Mouse (Mus musculus): ENCODE data around the gene Rasal2. TPM values are rescaled to one million over a fixed set of nuclear protein-coding genes. Genes with fewer than 3 reads are reported as not detected.

Rasal2 gene
- total and polyA plus RNA-seq, 3 experiments, result 1.5 to 3.2 TPM; not detected in 1

DNA sequence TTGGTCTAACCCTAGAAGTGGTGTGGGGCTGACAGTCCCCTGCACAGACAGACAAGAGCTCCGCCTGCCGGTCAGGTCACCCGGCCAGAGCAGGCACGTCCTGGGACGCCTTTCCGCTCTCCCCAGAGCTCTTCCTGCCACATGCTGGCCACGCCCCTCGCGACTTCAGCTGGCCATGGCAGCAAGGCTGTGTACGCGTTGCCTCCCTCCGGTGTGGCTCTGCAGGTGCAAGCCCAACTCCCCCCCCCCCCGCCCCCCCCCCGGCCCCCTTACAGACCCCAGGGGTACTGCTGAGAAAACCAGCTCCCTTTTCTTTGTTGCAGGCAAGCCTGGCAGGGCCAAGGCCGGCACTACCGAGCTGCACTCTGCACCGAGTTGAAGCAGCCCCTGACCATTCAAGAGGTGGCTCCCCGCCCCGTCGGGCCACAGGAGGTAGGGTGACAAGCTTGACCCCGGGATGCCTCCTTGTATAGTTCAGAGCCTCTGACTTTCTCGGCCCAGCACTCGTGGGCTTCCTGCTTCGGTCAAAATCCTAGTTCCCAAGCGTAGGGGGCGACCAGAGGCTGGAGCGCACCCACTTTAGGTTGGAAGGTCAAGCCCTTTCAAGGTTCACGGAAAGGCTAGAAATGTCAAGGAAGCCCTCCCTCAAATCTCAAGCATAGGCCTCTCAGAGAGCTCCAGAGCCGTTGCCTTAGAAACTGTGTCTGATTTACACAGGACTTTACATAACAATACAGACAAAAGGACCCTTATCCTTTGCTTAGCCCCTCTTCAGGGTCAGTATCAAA is 46.2 kb upstream of the Rasal2 start, which contains the start of gene Cryzl2:
Gene Cryzl2, plus strand, starts transcription at position 157 of the 788 bp plus-strand sequence.
- H3K9me3 ChIP-seq (replicated peaks; ENCODE audit: insufficient read depth, low read length), result no peaks in the 10 kb centered on the region
- no peaks in the 10 kb centered on the region for H3K27me3 ChIP-seq (ENCODE audit: control insufficient read depth in 1 of 2, insufficient read depth in 2 of 2, low read length in 2 of 2)
- no peak within 1 kb of the TSS for H3K27ac ChIP-seq (ENCODE audit: control insufficient read depth, low read depth, low read length)
- peaks cover 0 to 7% of the 10 kb centered on the region in 2 experiments; a peak in 2 of 4 replicates for H3K4me1 ChIP-seq (ENCODE audit: control insufficient read depth in 1 of 2, insufficient read depth in 2 of 2, low read length in 2 of 2)
- H3K4me3 ChIP-seq (ENCODE audit: control insufficient read depth in 1 of 2, insufficient read depth in 1 of 2, low read depth in 2 of 2, low read length in 2 of 2), result no peak within 1 kb of the TSS
- DNase-seq (ENCODE audit: low read depth, low spot score), result no peak
- H3K9ac ChIP-seq (ENCODE audit: control insufficient read depth, low read depth, low read length, poor library complexity, severe bottlenecking), result no peak within 1 kb of the TSS
- H3K36me3 ChIP-seq (ENCODE audit: control insufficient read depth in 1 of 2, insufficient read depth in 2 of 2, low read length in 2 of 2), result peaks cover 0 to 5% of the 10 kb centered on the region in 2 experiments; a peak in 2 of 4 replicates
- no peaks in the 10 kb centered on the region for H3K79me2 ChIP-seq (ENCODE audit: control insufficient read depth, insufficient read depth, low read length, poor library complexity)
- TF ChIP-seq BHLHE40 (IDR thresholded peaks at IDR 0.05; ENCODE audit: borderline replicate concordance, low read depth, low read length), result no peak
- TF ChIP-seq MAFK (IDR thresholded peaks at IDR 0.05; ENCODE audit: borderline replicate concordance, low read depth, low read length), result no peak
- TF ChIP-seq MEF2A (IDR thresholded peaks at IDR 0.05; ENCODE audit: extremely low read depth, insufficient replicate concordance, low read depth, low read length, poor library complexity, severe bottlenecking), result no peak
- no peak for TF ChIP-seq SMC3 (IDR thresholded peaks at IDR 0.05; ENCODE audit: low read depth, low read length)
- TF ChIP-seq TCF12 (IDR thresholded peaks at IDR 0.05; ENCODE audit: low read depth, low read length), result no peak
- no peak for TF ChIP-seq MYB (IDR thresholded peaks at IDR 0.05; ENCODE audit: low read depth, low read length)
- TF ChIP-seq MAX (IDR thresholded peaks at IDR 0.05; ENCODE audit: low read length), result no peak
- TF ChIP-seq GABPA (IDR thresholded peaks at IDR 0.05; ENCODE audit: low read depth, low read length), result no peak
- no peak for TF ChIP-seq ELF1 (IDR thresholded peaks at IDR 0.05; ENCODE audit: low read depth, low read length)
- TF ChIP-seq POLR2AphosphoS2 (IDR thresholded peaks at IDR 0.05; ENCODE audit: low read length), result no peak
- no peak for TF ChIP-seq SIN3A (IDR thresholded peaks at IDR 0.05; ENCODE audit: low read length)
- no peak for TF ChIP-seq KAT2A (conservative IDR thresholded peaks at IDR 0.05; ENCODE audit: low read depth, low read length)
- no peak for TF ChIP-seq CHD2 (IDR thresholded peaks at IDR 0.05; ENCODE audit: low read length)
- no peak for TF ChIP-seq TBP (IDR thresholded peaks at IDR 0.05; ENCODE audit: low read depth, low read length)
- no peak for TF ChIP-seq ZKSCAN1 (IDR thresholded peaks at IDR 0.05; ENCODE audit: low read depth, low read length)
- no peak for TF ChIP-seq HCFC1 (IDR thresholded peaks at IDR 0.05; ENCODE audit: low read depth, low read length)
- no peak for TF ChIP-seq ETS1 (IDR thresholded peaks at IDR 0.05; ENCODE audit: low read depth, low read length)

DNA sequence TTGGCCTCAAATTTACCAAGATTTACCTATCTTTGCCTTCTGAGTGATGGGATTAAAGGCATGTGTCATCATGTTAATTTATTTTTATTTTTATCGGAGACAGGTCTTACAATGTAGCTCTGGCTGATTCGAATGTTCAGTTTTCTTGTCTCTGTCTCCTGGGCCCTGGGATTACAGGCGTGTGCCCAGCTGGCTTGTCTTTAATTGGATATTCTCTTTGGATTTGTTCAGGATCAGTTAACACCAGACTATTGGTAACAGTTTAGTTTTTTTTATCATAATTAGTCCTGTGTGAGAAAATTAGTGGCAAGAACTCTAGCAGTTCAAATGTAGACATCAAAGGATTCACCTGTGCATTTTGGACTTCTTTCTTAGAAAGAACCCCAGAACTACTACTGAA is 45.4 kb upstream of the Rasal2 start:
- TF ChIP-seq ZNF384 (IDR thresholded peaks at IDR 0.05; ENCODE audit: low read depth, low read length) (no peak), RAD21 (IDR thresholded peaks at IDR 0.05; ENCODE audit: low read depth, low read length) (no peak), CHD2 (IDR thresholded peaks at IDR 0.05; ENCODE audit: low read length) (no peak), ZKSCAN1 (IDR thresholded peaks at IDR 0.05; ENCODE audit: low read depth, low read length) (no peak), ZMIZ1 (IDR thresholded peaks at IDR 0.05; ENCODE audit: low read depth, low read length) (no peak), TAL1 (IDR thresholded peaks at IDR 0.05; ENCODE audit: low read length) (no peak), GABPA (IDR thresholded peaks at IDR 0.05; ENCODE audit: low read depth, low read length) (no peak), MXI1 (IDR thresholded peaks at IDR 0.05; ENCODE audit: low read depth, low read length) (no peak), UBTF (IDR thresholded peaks at IDR 0.05; ENCODE audit: borderline replicate concordance, insufficient read depth, low read depth, low read length) (no peak), SMC3 (IDR thresholded peaks at IDR 0.05; ENCODE audit: low read depth, low read length) (no peak), SIN3A (IDR thresholded peaks at IDR 0.05; ENCODE audit: low read length) (no peak), E2F4 (IDR thresholded peaks at IDR 0.05; ENCODE audit: borderline replicate concordance, low read depth, low read length) (no peak), JUND (IDR thresholded peaks at IDR 0.05; ENCODE audit: low read depth, low read length) (no peak), MAX (IDR thresholded peaks at IDR 0.05; ENCODE audit: low read length) (no peak), ELF1 (IDR thresholded peaks at IDR 0.05; ENCODE audit: low read depth, low read length) (no peak), POLR2AphosphoS5 (IDR thresholded peaks at IDR 0.05; ENCODE audit: borderline replicate concordance, low read depth, low read length) (no peak), CTCF (IDR thresholded peaks at IDR 0.05 in 2 of 3, conservative IDR thresholded peaks at IDR 0.05 in 1 of 3; ENCODE audit: control insufficient read depth in 1 of 3, insufficient read depth in 1 of 3, low read depth in 2 of 3, low read length in 3 of 3, poor library complexity in 1 of 3, severe bottlenecking in 1 of 3) (no peak)
- no peaks in the 10 kb centered on the region for H3K27me3 ChIP-seq (ENCODE audit: control insufficient read depth in 1 of 2, insufficient read depth in 2 of 2, low read length in 2 of 2)
- DNase-seq (ENCODE audit: low read depth, low spot score), result no peak
- H3K4me1 ChIP-seq (ENCODE audit: control insufficient read depth in 1 of 2, insufficient read depth in 2 of 2, low read length in 2 of 2), result peaks cover 0 to 7% of the 10 kb centered on the region in 2 experiments; a peak in 2 of 4 replicates
- no peaks in the 10 kb centered on the region for H3K9me3 ChIP-seq (replicated peaks; ENCODE audit: insufficient read depth, low read length)
- H3K79me2 ChIP-seq (ENCODE audit: control insufficient read depth, insufficient read depth, low read length, poor library complexity), result no peaks in the 10 kb centered on the region
- H3K36me3 ChIP-seq (ENCODE audit: control insufficient read depth in 1 of 2, insufficient read depth in 2 of 2, low read length in 2 of 2), result peaks cover 0 to 5% of the 10 kb centered on the region in 2 experiments; a peak in 2 of 4 replicates
- H3K4me3 ChIP-seq (ENCODE audit: control insufficient read depth in 1 of 2, insufficient read depth in 1 of 2, low read depth in 2 of 2, low read length in 2 of 2), result no peak overlapping the region
- no peak overlapping the region for H3K9ac ChIP-seq (ENCODE audit: control insufficient read depth, low read depth, low read length, poor library complexity, severe bottlenecking)
- no peak overlapping the region for H3K27ac ChIP-seq (ENCODE audit: control insufficient read depth, low read depth, low read length)

Data from MEL (cell line).